ENCODE assay signal across 8 mouse cellular contexts in the genomic region with DNA sequence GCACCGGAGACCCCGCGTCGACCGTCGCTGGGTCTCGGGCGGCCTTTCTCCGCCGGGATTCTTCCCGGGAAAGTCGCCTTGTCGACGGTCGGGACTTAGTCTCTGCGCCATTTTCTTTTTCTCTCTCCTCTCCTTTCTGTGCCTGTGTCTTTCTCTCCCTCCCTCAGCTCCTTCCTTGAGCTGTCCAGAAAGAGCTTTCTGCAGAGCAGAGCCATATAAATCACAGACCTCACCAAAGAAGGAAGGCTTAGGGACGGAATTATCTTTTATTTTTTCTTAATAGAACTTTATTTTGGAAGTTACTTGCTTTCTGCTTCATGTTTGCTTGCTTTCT. TPM values are rescaled to one million over a fixed set of nuclear protein-coding genes. Genes with fewer than 3 reads are reported as not detected.
DNase-seq lines count a peak whose midpoint lies in the region; ATAC-seq and TF ChIP-seq lines count a peak whose summit lies in the region.

No protein-coding gene starts in this region.

- DNase-seq in kidney, adult 18-20 months = no peak
- peak; percentile 61 for DNase-seq in Muller cell, postnatal 12 days (ENCODE audit: inconsistent ontology term)
- peak; percentile 48 for DNase-seq in forebrain, embryonic 14.5 days (ENCODE audit: low spot score)
- DNase-seq in liver, embryonic 14.5 days (ENCODE audit: low read depth in 3 of 3, low spot score in 3 of 3) = no peak
- peak; percentile 49 for DNase-seq in yolk sac, embryonic 10.5 days (ENCODE audit: low spot score)
- DNase-seq in right cerebral cortex, postnatal 25 days = no peak
- DNase-seq in gastrocnemius, adult 8-10 months (ENCODE audit: low spot score in 2 of 2) = no peak

- no peaks in the 10 kb centered on the region for H3K27me3 ChIP-seq in kidney, embryonic 14.5 days (ENCODE audit: control insufficient read depth, insufficient read depth, low read length)
- no peaks in the 10 kb centered on the region for H3K27me3 ChIP-seq in forebrain, embryonic 14.5 days (replicated peaks; ENCODE audit: control insufficient read depth, insufficient read depth, low read length)
- H3K27me3 ChIP-seq in liver, embryonic 14.5 days (ENCODE audit: control insufficient read depth, insufficient read depth, low read length) = no peaks in the 10 kb centered on the region

- under 1% methylated on average over 17 of the region's 17 CpGs for WGBS in kidney, embryonic 14.5 days
- 0% methylated on average over 17 of the region's 17 CpGs for WGBS in forebrain, embryonic 14.5 days
- WGBS in liver, embryonic 14.5 days (ENCODE audit: insufficient replicate concordance) = under 1% methylated on average over 17 of the region's 17 CpGs

- H3K27ac ChIP-seq in kidney, embryonic 14.5 days (ENCODE audit: low read depth, low read length) = peak overlapping the region; percentile 99
- H3K27ac ChIP-seq in forebrain, embryonic 14.5 days (ENCODE audit: low read depth, low read length) = peak overlapping the region; percentile 99
- H3K27ac ChIP-seq in liver, embryonic 14.5 days = peak overlapping the region; percentile 92

- no peaks in the 10 kb centered on the region; the same call in 1 of the 2 replicates for H3K36me3 ChIP-seq in kidney, embryonic 14.5 days (ENCODE audit: control insufficient read depth, insufficient read depth, low read length)
- no peaks in the 10 kb centered on the region for H3K36me3 ChIP-seq in forebrain, embryonic 14.5 days (ENCODE audit: control insufficient read depth, insufficient read depth, low read length)
- H3K36me3 ChIP-seq in liver, embryonic 14.5 days (replicated peaks; ENCODE audit: control insufficient read depth, insufficient read depth, low read depth) = peaks cover 4% of the 10 kb centered on the region; the same call in 1 of the 2 replicates

- H3K9ac ChIP-seq in kidney, embryonic 14.5 days (ENCODE audit: low read depth, low read length) = peak overlapping the region; percentile 100
- H3K9ac ChIP-seq in forebrain, embryonic 14.5 days (ENCODE audit: low read length) = peak overlapping the region; percentile 100
- H3K9ac ChIP-seq in liver, embryonic 14.5 days (replicated peaks) = peak overlapping the region; percentile 100

- peak overlapping the region; percentile 99 for H3K4me3 ChIP-seq in kidney, embryonic 14.5 days (ENCODE audit: low read length)
- H3K4me3 ChIP-seq in forebrain, embryonic 14.5 days (ENCODE audit: low read depth, low read length) = peak overlapping the region; percentile 100
- H3K4me3 ChIP-seq in liver, embryonic 14.5 days (ENCODE audit: insufficient read depth in 1 of 2, low read depth in 2 of 2, low read length in 2 of 2) = peak overlapping the region; percentile 67 to 91

- TF ChIP-seq EP300 in liver, embryonic 14.5 days (IDR thresholded peaks at IDR 0.05; ENCODE audit: low read depth) = 0 out of 2 replicates have a peak, but pooled peaks have one; percentile 22

- H3K4me2 ChIP-seq in kidney, embryonic 14.5 days (replicated peaks; ENCODE audit: low read depth, low read length) = peak overlapping the region; percentile 63
- H3K4me2 ChIP-seq in forebrain, embryonic 14.5 days (ENCODE audit: low read length) = peak overlapping the region; percentile 94
- peak overlapping the region; percentile 93 for H3K4me2 ChIP-seq in liver, embryonic 14.5 days (ENCODE audit: low read depth)

- TF ChIP-seq CTCF in liver, embryonic 14.5 days (IDR thresholded peaks at IDR 0.05; ENCODE audit: low read depth) = no peak

- ATAC-seq in kidney, embryonic 14.5 days (ENCODE audit: low FRiP score, low TSS enrichment) = no peak
- no peak for ATAC-seq in forebrain, embryonic 14.5 days
- ATAC-seq in liver, embryonic 14.5 days (ENCODE audit: insufficient read depth) = no peak

- H3K9me3 ChIP-seq in kidney, embryonic 14.5 days (ENCODE audit: control insufficient read depth, low read length) = no peaks in the 10 kb centered on the region
- H3K9me3 ChIP-seq in forebrain, embryonic 14.5 days (replicated peaks; ENCODE audit: control insufficient read depth, low read length) = no peaks in the 10 kb centered on the region
- no peaks in the 10 kb centered on the region for H3K9me3 ChIP-seq in liver, embryonic 14.5 days (ENCODE audit: control insufficient read depth, low read length)

- H3K4me1 ChIP-seq in kidney, embryonic 14.5 days (ENCODE audit: control insufficient read depth, insufficient read depth, low read length) = peaks cover 17% of the 10 kb centered on the region; the same call in 1 of the 2 replicates
- H3K4me1 ChIP-seq in forebrain, embryonic 14.5 days (ENCODE audit: control insufficient read depth, insufficient read depth, low read length) = peaks cover 17% of the 10 kb centered on the region
- H3K4me1 ChIP-seq in liver, embryonic 14.5 days (replicated peaks; ENCODE audit: control insufficient read depth in 2 of 2, insufficient read depth in 2 of 2, low read length in 1 of 2) = peaks cover 11 to 14% of the 10 kb centered on the region in 2 experiments

RNA-seq across cellular contexts. Expression of gene Top1, which starts 1.1 kb away (rescaled TPM):
- 108 and 120 TPM in 2 replicates for polyA plus RNA-seq in kidney, embryonic 14.5 days (2014; fragmentation: Nextera tagmentation; extraction: Ambion mirVana)
- 84.0 and 85.1 TPM in 2 replicates for polyA plus RNA-seq in forebrain, embryonic 14.5 days (2014; fragmentation: Nextera tagmentation; extraction: Ambion mirVana)
- polyA plus RNA-seq in liver, embryonic 14.5 days (2012; rRNA removed) = 17.9 and 33.6 TPM in 2 replicates
- 51.2 and 58.0 TPM in 2 replicates for polyA plus RNA-seq in liver, embryonic 14.5 days (2014; fragmentation: Nextera tagmentation; extraction: Ambion mirVana)
- 10 to 100 TPM; 34.2 to 39.3 (median 36.7) TPM for total RNA-seq in gastrocnemius, adult 8-10 months (2022)

Comparison
In these comparisons a context has a peak if more than half of its experiments do, and no peak if none do; other contexts are left out.
1. DNase-seq: peak in Muller cell, postnatal 12 days (single experiment), forebrain, embryonic 14.5 days (single experiment) and yolk sac, embryonic 10.5 days (single experiment); none in kidney, adult 18-20 months (single experiment), liver, embryonic 14.5 days (0 of 3), right cerebral cortex, postnatal 25 days (single experiment) and gastrocnemius, adult 8-10 months (0 of 2).
2. Peak in every context shown above with its lines, with median percentiles within 50 percentile points of each other: H3K27ac ChIP-seq, H3K4me2 ChIP-seq, H3K4me3 ChIP-seq and H3K9ac ChIP-seq.